Mouse (Mus musculus) T-helper 2 cell (primary cell): ENCODE results near the gene Tap1.
"Not testable (repeated sequence)": the region's sequence is repeated elsewhere in the genome, so short reads cannot be mapped to it uniquely, and the experiment has no call there.

Experiments
- in situ Hi-C: fragments of 300-600 bp; cut with MboI, MseI; formaldehyde crosslinking; loops from one replicate; pipeline ENCODE4 v1.15.1; 2025; ENCODE audit warnings: high pct_unique_total_duplicates

The Tap1 gene

GRCm38 (mm10) chr17:34202760-34203442, 15.5 kb downstream of the Tap1 start:
- in situ Hi-C loops = no loop called here

DNA sequence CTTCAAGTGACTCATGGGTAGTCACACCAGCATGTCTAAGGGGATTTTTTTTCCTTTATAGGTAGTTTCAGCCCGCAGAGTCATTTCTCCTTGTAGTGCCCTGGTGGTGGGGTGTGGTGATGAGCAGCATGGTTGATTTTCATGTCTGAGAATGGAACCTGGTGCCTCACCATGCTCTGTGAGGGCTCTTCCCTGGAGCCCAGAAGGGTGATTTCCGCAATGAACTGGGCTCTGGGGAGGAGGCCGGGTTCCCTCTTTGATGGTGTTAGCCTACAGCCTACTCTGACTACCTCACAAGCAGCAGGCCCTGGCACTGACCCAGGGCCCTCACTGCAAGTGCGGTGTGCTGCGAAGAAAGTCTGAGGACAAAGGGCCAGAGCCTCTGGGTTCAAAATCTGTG, 16.1 kb downstream of the Tap1 start, which contains the start of gene Tap2:
Gene Tap2, plus strand, starts transcription at position 84 of the 400 bp plus-strand sequence.
- in situ Hi-C loops = no loop called here

GRCm38 (mm10) chr17:34204303-34205010, 17.1 kb downstream of the Tap1 start:
- in situ Hi-C loops = no loop called here

DNA sequence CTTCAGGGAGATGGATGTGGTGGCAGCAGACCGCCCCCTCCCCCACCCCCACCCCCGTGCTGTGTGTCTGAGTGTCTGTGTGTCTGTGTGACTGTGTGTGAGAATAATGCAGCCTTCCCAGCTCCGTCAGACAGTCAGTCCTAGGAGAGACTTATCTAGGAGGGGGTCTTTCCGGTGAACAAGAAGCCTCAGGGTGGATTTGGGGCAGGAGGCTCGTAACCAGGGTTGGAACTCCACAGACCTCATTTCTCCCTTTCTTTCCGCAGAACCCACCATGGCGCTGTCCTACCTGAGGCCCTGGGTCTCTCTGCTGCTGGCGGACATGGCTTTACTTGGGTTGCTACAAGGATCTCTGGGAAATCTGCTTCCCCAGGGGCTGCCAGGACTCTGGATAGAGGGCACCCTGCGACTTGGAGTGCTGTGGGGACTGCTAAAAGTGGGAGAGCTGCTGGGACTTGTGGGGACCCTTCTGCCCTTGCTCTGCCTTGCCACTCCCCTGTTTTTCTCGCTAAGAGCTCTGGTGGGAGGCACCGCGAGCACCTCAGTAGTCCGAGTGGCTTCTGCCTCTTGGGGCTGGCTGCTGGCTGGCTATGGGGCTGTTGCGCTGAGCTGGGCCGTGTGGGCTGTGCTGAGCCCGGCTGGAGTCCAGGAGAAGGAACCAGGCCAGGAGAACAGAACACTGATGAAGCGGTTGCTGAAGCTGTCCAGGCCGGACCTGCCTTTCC, 17.8 kb downstream of the Tap1 start:
- in situ Hi-C loops = no loop called here

GRCm38 (mm10) chr17:34205746-34206176, 18.4 kb downstream of the Tap1 start:
- in situ Hi-C loops = no loop called here

DNA sequence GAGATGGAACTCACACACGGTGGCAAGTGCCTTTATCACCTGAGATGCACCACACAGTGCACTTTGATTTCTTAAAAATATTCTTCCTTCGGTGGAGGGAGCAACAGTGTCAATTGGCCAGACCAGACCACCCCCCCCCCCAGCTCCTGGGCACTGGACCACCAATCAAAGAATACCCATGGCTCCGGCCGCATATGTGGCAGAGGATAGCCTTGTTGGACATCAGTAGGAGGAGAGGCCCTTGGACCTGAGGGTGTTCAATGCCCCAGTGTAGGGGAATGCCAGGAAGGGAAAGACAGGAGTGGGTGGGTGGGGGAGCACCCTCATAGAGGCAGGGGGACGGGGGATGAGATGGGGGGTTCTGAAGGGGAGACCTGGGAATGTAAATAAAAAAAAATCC, 19.4 kb downstream of the Tap1 start:
- in situ Hi-C loops = no loop called here

DNA sequence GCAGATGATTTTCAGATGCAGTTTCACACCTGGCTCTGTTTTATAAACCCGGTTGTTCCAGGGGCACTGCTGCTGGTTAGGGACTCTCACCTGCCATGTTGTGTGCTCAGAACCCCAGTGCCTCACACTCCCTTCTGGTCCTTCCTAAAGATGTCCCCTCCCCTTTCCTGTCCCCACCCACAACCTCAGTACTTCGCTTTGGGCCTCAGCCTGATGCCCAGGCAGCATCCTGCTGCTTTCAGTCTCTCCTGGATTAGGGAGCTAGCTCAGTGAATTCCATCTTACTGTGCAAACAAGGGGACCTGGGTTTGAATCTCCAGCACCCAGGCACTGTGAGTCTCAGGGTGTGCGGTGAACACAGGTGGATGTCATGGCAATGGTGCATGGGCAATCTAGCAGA, 20.1 kb downstream of the Tap1 start:
- in situ Hi-C loops = no loop called here

- in situ Hi-C loops = no loop called here
Observed at GRCm38 (mm10) chr17:34207866-34208265, 20.5 kb downstream of the Tap1 start.

DNA sequence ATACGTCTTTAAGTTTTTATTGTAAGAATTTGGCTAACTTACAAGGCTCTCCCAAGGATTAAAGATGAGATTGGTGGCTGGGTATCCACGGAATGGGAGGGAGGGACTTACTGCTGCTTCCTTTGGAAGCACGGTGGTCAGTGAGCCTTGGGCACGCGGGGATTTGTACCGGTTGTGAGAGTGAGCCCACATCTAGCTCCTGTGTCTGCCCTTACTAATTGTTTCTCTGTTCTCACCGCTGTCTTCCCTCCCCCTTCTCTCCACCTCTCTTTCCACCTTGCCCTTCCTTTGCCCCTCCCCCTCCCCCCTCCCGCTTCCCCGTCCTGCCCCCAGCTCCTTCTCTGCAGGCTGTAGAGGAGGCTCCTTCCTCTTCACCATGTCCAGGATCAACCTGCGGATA, 21.1 kb downstream of the Tap1 start:
- in situ Hi-C loops = no loop called here

DNA sequence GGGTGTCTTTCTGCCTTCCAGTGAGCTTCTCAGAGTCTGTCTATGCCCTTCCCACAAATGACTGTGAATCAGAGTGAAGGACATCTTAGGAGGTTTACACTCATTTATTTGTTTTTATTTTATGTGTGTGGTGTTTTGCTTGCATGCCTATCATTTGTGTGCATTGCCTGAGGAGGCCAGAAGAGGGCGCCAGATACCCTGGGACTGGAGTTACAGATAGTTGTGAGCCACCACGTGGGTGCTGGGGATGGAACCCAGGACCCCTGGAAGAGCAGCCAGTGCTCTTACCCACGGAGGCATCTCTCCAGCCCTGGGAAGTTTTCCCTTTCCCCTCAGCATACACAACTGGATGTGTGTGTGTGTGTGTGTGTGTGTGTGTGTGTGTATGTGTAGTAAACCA, 22.3 kb downstream of the Tap1 start:
- in situ Hi-C loops = loop anchor here (5.0 kb wide), 1 partner anchor 38 kb away; no protein-coding TSS in a partner anchor

DNA sequence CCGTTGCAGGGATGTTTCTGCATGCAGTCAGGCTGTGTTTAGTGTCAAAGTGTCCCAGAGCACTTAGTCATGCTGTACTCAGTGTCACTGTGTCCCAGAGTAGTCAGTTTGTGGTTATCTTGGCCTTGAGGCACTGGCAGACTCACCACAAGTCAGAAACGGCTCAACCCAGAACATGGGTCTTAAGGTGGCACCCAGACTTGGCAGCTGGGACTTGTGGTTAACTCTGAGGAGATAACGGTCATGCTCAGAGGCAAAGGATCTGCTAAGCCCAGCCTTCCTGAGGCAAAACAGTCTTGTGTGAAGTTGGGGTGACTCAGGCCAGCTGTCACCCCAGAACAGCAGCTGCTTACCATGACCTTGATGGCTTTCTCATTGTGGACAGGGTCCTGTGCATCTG, 23.2 kb downstream of the Tap1 start:
- in situ Hi-C loops = loop anchor here (5.0 kb wide), 1 partner anchor 37 kb away; no protein-coding TSS in a partner anchor

DNA sequence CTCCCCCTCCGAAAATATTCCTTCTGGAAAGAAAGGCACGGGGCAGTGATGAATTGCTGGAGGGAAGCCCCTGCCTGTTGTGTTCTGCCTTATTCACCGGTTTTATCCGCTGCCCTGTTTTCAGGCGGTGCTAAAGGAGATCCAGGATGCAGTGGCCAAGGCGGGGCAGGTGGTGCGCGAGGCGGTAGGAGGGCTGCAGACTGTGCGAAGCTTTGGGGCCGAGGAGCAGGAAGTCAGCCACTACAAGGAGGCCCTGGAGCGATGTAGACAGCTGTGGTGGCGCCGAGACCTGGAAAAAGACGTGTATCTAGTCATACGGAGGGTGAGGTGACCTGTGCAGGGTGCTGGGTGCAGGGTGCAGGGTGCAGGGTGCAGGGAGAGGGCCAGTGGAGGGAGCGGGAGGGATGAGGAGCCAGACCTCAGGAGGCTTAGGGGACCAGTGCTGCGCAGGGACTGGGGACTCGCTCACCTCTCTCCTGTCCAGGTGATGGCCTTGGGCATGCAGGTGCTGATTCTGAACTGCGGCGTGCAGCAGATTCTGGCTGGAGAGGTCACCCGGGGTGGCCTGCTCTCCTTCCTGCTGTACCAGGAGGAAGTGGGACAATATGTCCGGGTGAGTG, 24.5 kb downstream of the Tap1 start:
- in situ Hi-C loops = loop anchor here (5.0 kb wide), 1 partner anchor 35 kb away; no protein-coding TSS in a partner anchor

DNA sequence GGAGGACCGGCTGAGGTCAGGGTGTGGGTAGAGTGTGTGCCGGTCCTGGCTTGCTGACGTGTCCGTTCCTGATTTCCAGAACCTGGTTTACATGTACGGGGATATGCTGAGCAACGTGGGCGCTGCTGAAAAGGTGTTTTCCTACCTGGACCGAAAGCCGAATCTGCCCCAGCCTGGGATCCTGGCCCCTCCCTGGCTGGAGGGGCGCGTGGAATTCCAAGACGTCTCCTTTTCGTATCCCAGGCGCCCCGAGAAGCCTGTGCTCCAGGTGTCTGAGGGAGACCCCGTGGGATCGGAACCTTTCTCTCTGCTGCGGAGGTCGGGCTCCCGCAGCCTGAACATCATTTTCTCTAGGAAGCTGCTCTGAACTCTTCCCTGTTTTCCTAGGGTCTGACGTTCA, 26.6 kb downstream of the Tap1 start:
- in situ Hi-C loops = loop anchor here (5.0 kb wide), 1 partner anchor 33 kb away; no protein-coding TSS in a partner anchor

- in situ Hi-C loops = loop anchor here (5.0 kb wide), 1 partner anchor 43 kb away; no protein-coding TSS in a partner anchor
Observed at GRCm38 (mm10) chr17:34215176-34215575, 27.8 kb downstream of the Tap1 start.

GRCm38 (mm10) chr17:34217216-34217928, 30.0 kb downstream of the Tap1 start:
- in situ Hi-C loops = loop anchor here (5.0 kb wide), 1 partner anchor 45 kb away; no protein-coding TSS in a partner anchor

GRCm38 (mm10) chr17:34217986-34218385, 30.6 kb downstream of the Tap1 start:
- in situ Hi-C loops = loop anchor here (5.0 kb wide), 1 partner anchor 46 kb away; no protein-coding TSS in a partner anchor

DNA sequence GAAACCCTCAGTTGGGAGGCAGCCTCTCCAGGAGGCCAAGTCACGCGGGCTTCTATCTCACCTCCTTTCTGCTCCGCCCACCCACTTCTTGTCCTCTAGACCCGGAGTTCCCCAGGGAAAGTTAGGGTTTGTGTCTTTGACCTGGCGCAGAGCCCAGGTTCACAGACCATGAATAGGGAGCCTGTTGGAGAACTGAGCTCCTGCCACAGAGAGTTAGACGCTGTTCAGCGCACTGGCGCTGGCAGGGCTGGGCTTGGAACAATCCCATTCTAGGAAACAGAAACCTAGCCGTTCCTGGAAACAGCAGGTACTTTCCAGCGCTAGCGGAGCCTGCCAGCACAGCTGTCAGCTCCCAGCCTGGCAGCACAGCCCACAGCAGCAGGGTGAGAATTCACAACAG, 31.3 kb downstream of the Tap1 start:
- in situ Hi-C loops = loop anchor here (5.0 kb wide), 1 partner anchor 46 kb away; no protein-coding TSS in a partner anchor

GRCm38 (mm10) chr17:34219096-34219495, 31.7 kb downstream of the Tap1 start:
- in situ Hi-C loops = loop anchor here (5.0 kb wide), 1 partner anchor 47 kb away; no protein-coding TSS in a partner anchor

DNA sequence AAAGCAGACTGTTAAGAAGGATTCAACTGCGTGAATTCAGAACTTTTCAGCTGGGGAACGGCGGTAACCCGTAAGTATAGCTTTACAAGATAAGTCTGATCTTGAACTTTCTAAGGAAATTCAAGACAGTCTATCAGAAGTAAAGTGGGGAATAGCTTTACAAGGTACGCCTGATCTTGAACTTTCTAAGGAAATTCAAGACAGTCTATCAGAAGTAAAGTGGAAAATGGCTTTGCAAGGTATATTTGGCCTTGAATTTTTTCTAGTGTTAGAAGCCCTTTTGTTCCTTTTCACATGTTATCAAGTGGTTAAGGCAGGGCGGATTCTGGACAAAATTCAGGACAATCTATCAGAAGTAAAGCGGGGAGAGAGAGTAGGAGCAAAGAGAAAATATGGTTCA, 32.4 kb downstream of the Tap1 start:
- in situ Hi-C loops = loop anchor here (5.0 kb wide), 1 partner anchor 48 kb away; no protein-coding TSS in a partner anchor

- in situ Hi-C loops = not testable (repeated sequence)
Observed at GRCm38 (mm10) chr17:34220401-34220800, 33.0 kb downstream of the Tap1 start.

DNA sequence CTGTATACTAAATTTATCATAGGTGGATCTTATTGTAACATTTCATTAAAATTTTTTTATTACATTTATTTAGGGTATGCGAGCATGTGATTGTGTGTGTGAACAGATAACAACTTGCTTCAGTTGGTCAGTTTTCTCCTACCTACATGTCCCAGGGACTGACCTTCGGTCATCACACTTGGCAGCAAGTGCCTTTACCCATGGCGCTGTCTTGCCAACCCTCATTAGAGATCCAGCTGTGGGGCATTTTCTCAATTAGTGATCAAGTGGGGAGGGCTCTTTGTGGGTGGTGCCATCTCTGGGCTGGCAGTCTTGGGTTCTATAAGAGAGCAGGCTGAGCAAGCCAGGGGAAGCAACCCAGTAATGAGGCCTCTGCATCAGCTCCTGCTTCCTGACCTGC, 37.5 kb downstream of the Tap1 start:
- in situ Hi-C loops = no loop called here
